ENCODE assay signal across 28 mouse cellular contexts in the genomic region with DNA sequence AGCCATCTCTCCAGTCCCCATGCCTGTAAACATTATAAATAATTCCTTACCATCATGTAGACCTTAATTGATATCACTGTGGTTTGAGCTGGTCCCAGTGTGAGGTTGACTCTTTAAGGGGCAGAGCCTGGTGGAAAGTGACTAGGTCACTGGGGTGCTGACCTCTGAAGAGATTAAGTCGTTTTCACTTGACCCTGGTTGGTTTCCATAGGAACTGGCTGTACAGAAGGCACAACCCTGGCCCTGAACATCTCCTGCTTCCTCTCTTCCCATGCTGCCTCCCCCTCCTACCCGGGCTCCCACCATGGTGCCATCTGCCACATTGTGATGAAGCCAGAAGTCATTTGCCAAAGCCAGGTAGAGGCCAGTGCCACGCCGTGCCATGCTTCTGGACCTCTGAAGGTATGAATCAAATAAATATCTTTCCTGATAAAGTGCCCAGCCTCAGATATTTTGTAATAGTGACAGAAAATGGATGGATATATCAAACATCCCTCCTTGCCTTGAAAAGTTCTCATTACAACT. TPM values are rescaled to one million over a fixed set of nuclear protein-coding genes. Genes with fewer than 3 reads are reported as not detected.
DNase-seq lines count a peak whose midpoint lies in the region; ATAC-seq and TF ChIP-seq lines count a peak whose summit lies in the region.
"Had no signal": no experiment of that assay in that cellular context is flagged by ENCODE, and none has a peak within 500 bp of the region (broad histone marks: within the 10 kb centered on the region; RNA-seq: fewer than 3 reads in every experiment).

No protein-coding gene starts in this region.

- peak; percentile 23; the same call in 1 of the 2 replicates for ATAC-seq in midbrain, embryonic 11.5 days (ENCODE audit: low FRiP score)
- ATAC-seq in midbrain, postnatal 0 days (ENCODE audit: low FRiP score), result no peak
- no peak for ATAC-seq in lung, postnatal 0 days
- ATAC-seq: forebrain, embryonic 13.5 days; intestine, postnatal 0 days; liver, embryonic 12.5 days; midbrain, embryonic 15.5 days had no signal

- H3K4me3 ChIP-seq in midbrain, embryonic 11.5 days (ENCODE audit: low read depth, low read length), result no peak overlapping the region
- H3K4me3 ChIP-seq in midbrain, postnatal 0 days (ENCODE audit: low read depth, low read length), result no peak overlapping the region
- no peak overlapping the region for H3K4me3 ChIP-seq in lung, postnatal 0 days (ENCODE audit: low read depth, low read length)
- H3K4me3 ChIP-seq: forebrain, embryonic 13.5 days; kidney, embryonic 15.5 days; limb, embryonic 12.5 days; liver, embryonic 12.5 days; midbrain, embryonic 15.5 days; myocyte; neural tube, embryonic 13.5 days had no signal

- peak; percentile 84 for DNase-seq in midbrain, embryonic 11.5 days (ENCODE audit: low spot score, missing footprints)
- DNase-seq in midbrain, postnatal 0 days (ENCODE audit: low spot score), result no peak
- DNase-seq in brain, adult 2 months (ENCODE audit: low read depth, low spot score), result peak; percentile 96
- peak; percentile 97 for DNase-seq in cerebellum, adult 9-10 months
- DNase-seq in frontal cortex, adult 2 months (ENCODE audit: extremely low spot score in 1 of 2, low spot score in 1 of 2), result no peak
- no peak for DNase-seq in yolk sac, embryonic 10.5 days (ENCODE audit: low spot score)
- no peak for DNase-seq in lung, postnatal 0 days (ENCODE audit: low spot score)
- DNase-seq: adrenal gland, adult 2 months; gastrocnemius, postnatal 10 days; heart, postnatal 10 days; kidney, postnatal 4 days; lung, adult 2 months; retina, postnatal 1 day had no signal

- no peak overlapping the region for H3K9ac ChIP-seq in midbrain, embryonic 11.5 days (ENCODE audit: low read length)
- H3K9ac ChIP-seq in midbrain, postnatal 0 days (replicated peaks; ENCODE audit: low read length, poor library complexity, severe bottlenecking), result no peak overlapping the region
- no peak overlapping the region for H3K9ac ChIP-seq in lung, postnatal 0 days (replicated peaks; ENCODE audit: low read depth)
- H3K9ac ChIP-seq: forebrain, embryonic 13.5 days; kidney, embryonic 15.5 days; limb, embryonic 12.5 days; liver, embryonic 12.5 days; midbrain, embryonic 15.5 days; neural tube, embryonic 13.5 days had no signal

- no peak overlapping the region for H3K27ac ChIP-seq in midbrain, embryonic 11.5 days (ENCODE audit: low read depth, low read length)
- H3K27ac ChIP-seq in midbrain, postnatal 0 days (ENCODE audit: low read depth, low read length), result no peak overlapping the region
- H3K27ac ChIP-seq in lung, postnatal 0 days (ENCODE audit: low read length), result no peak overlapping the region
- H3K27ac ChIP-seq: forebrain, embryonic 13.5 days; kidney, embryonic 15.5 days; limb, embryonic 12.5 days; liver, embryonic 12.5 days; midbrain, embryonic 15.5 days; neural tube, embryonic 13.5 days had no signal

- H3K4me2 ChIP-seq in midbrain, embryonic 11.5 days, result no peak overlapping the region
- no peak overlapping the region for H3K4me2 ChIP-seq in midbrain, postnatal 0 days (ENCODE audit: low read depth, low read length, poor library complexity, severe bottlenecking)
- no peak overlapping the region for H3K4me2 ChIP-seq in lung, postnatal 0 days (replicated peaks; ENCODE audit: low read depth, low read length)
- H3K4me2 ChIP-seq: forebrain, embryonic 13.5 days; heart, embryonic 11.5 days; kidney, embryonic 15.5 days; limb, embryonic 12.5 days; liver, embryonic 12.5 days; midbrain, embryonic 15.5 days; neural tube, embryonic 13.5 days had no signal

- H3K9me3 ChIP-seq in midbrain, embryonic 11.5 days (ENCODE audit: control insufficient read depth, low read length), result no peaks in the 10 kb centered on the region
- H3K9me3 ChIP-seq in midbrain, postnatal 0 days (ENCODE audit: low read length), result no peaks in the 10 kb centered on the region
- no peaks in the 10 kb centered on the region for H3K9me3 ChIP-seq in lung, postnatal 0 days (ENCODE audit: low read length)
- H3K9me3 ChIP-seq: forebrain, embryonic 13.5 days; kidney, embryonic 15.5 days; limb, embryonic 12.5 days; liver, embryonic 12.5 days; midbrain, embryonic 15.5 days; neural tube, embryonic 13.5 days had no signal

- no peak for TF ChIP-seq CTCF in midbrain, postnatal 0 days (IDR thresholded peaks at IDR 0.05)
- TF ChIP-seq CTCF in lung, postnatal 0 days (IDR thresholded peaks at IDR 0.05), result no peak

- TF ChIP-seq EP300 in lung, postnatal 0 days (IDR thresholded peaks at IDR 0.05), result no peak

- no peaks in the 10 kb centered on the region for H3K27me3 ChIP-seq in midbrain, embryonic 11.5 days (ENCODE audit: control insufficient read depth, insufficient read depth, low read length)
- H3K27me3 ChIP-seq in midbrain, postnatal 0 days (ENCODE audit: insufficient read depth, low read length), result no peaks in the 10 kb centered on the region
- no peaks in the 10 kb centered on the region for H3K27me3 ChIP-seq in lung, postnatal 0 days (replicated peaks; ENCODE audit: insufficient read depth, low read length)
- H3K27me3 ChIP-seq: forebrain, embryonic 13.5 days; kidney, embryonic 15.5 days; limb, embryonic 12.5 days; midbrain, embryonic 15.5 days; neural tube, embryonic 13.5 days had no signal

- WGBS in midbrain, embryonic 11.5 days, result 38% methylated on average over 4 of the region's 4 CpGs
- 40% methylated on average over 4 of the region's 4 CpGs for WGBS in midbrain, postnatal 0 days
- 74% methylated on average over 4 of the region's 4 CpGs for WGBS in lung, postnatal 0 days

- H3K4me1 ChIP-seq in midbrain, embryonic 11.5 days (ENCODE audit: control insufficient read depth, insufficient read depth, low read length), result no peaks in the 10 kb centered on the region; the same call in 1 of the 2 replicates
- no peaks in the 10 kb centered on the region for H3K4me1 ChIP-seq in midbrain, postnatal 0 days (ENCODE audit: insufficient read depth, low read length)
- H3K4me1 ChIP-seq in lung, postnatal 0 days (ENCODE audit: insufficient read depth, low read depth, low read length), result peaks cover 1% of the 10 kb centered on the region; the same call in 1 of the 2 replicates

- no peaks in the 10 kb centered on the region for H3K36me3 ChIP-seq in midbrain, embryonic 11.5 days (ENCODE audit: control insufficient read depth, insufficient read depth, low read length)
- no peaks in the 10 kb centered on the region for H3K36me3 ChIP-seq in midbrain, postnatal 0 days (ENCODE audit: insufficient read depth, low read length)
- H3K36me3 ChIP-seq in lung, postnatal 0 days (ENCODE audit: insufficient read depth, low read length), result no peaks in the 10 kb centered on the region
- H3K36me3 ChIP-seq: kidney, embryonic 15.5 days; limb, embryonic 12.5 days; liver, embryonic 12.5 days; midbrain, embryonic 15.5 days; neural tube, embryonic 13.5 days had no signal

RNA-seq across cellular contexts. Expression of a gene that starts 6.2 kb away (rescaled TPM):
- polyA plus RNA-seq in midbrain, embryonic 11.5 days (2014; fragmentation: Nextera tagmentation; extraction: Ambion mirVana), result 11.6 and 14.2 TPM in 2 replicates
- 56.0 and 66.6 TPM in 2 replicates for total RNA-seq in midbrain, postnatal 0 days (2014; rRNA removed)
- 39.0 and 40.3 TPM in 2 replicates for polyA plus RNA-seq in midbrain, postnatal 0 days (2015; fragmentation: Nextera tagmentation; extraction: Ambion mirVana)
- 45.0 and 46.4 TPM in 2 replicates for polyA plus RNA-seq in frontal cortex, adult 2 months (2012; rRNA removed)
- polyA plus RNA-seq in lung, postnatal 0 days (2015; fragmentation: Nextera tagmentation; extraction: Ambion mirVana), result 9.7 and 10.9 TPM in 2 replicates

RNA-seq across cellular contexts. Expression of a gene that starts 32.5 kb away (rescaled TPM):
- polyA plus RNA-seq in midbrain, embryonic 11.5 days (2014; fragmentation: Nextera tagmentation; extraction: Ambion mirVana), result 40.8 and 41.4 TPM in 2 replicates
- total RNA-seq in midbrain, postnatal 0 days (2014; rRNA removed), result 20.9 and 26.5 TPM in 2 replicates
- polyA plus RNA-seq in midbrain, postnatal 0 days (2015; fragmentation: Nextera tagmentation; extraction: Ambion mirVana), result 71.8 and 84.8 TPM in 2 replicates
- 8.4 and 12.4 TPM in 2 replicates for polyA plus RNA-seq in frontal cortex, adult 2 months (2012; rRNA removed)
- polyA plus RNA-seq in lung, postnatal 0 days (2015; fragmentation: Nextera tagmentation; extraction: Ambion mirVana), result 9.7 and 10.1 TPM in 2 replicates

RNA-seq across cellular contexts. Expression of a gene that starts 32.6 kb away (rescaled TPM):
- polyA plus RNA-seq in midbrain, embryonic 11.5 days (2014; fragmentation: Nextera tagmentation; extraction: Ambion mirVana), result 12.2 and 12.3 TPM in 2 replicates
- total RNA-seq in midbrain, postnatal 0 days (2014; rRNA removed), result 5.9 and 6.2 TPM in 2 replicates
- polyA plus RNA-seq in midbrain, postnatal 0 days (2015; fragmentation: Nextera tagmentation; extraction: Ambion mirVana), result 11.9 and 12.3 TPM in 2 replicates
- 3.9 and 4.4 TPM in 2 replicates for polyA plus RNA-seq in frontal cortex, adult 2 months (2012; rRNA removed)
- 9.9 and 12.5 TPM in 2 replicates for polyA plus RNA-seq in lung, postnatal 0 days (2015; fragmentation: Nextera tagmentation; extraction: Ambion mirVana)

RNA-seq across cellular contexts. Expression of a gene that starts 46.7 kb away (rescaled TPM):
- polyA plus RNA-seq in midbrain, embryonic 11.5 days (2014; fragmentation: Nextera tagmentation; extraction: Ambion mirVana), result not detected in 2 replicates
- total RNA-seq in midbrain, postnatal 0 days (2014; rRNA removed), result 0.93 TPM in 1 of 2 replicates, not detected in the other
- polyA plus RNA-seq in midbrain, postnatal 0 days (2015; fragmentation: Nextera tagmentation; extraction: Ambion mirVana), result not detected in 2 replicates
- polyA plus RNA-seq in frontal cortex, adult 2 months (2012; rRNA removed), result not detected in 2 replicates
- polyA plus RNA-seq in lung, postnatal 0 days (2015; fragmentation: Nextera tagmentation; extraction: Ambion mirVana), result not detected in 2 replicates
- total RNA-seq: adrenal gland, adult 2 months; gastrocnemius, postnatal 10 days; granulocyte monocyte progenitor cell, adult 5-6 weeks; heart, postnatal 10 days; left cerebral cortex, postnatal 14 days; megakaryocyte, adult 5-6 weeks had no signal
- polyA plus RNA-seq: adrenal gland, adult 2 months; embryonic facial prominence, embryonic 14.5 days; forebrain, embryonic 13.5 days; heart, embryonic 11.5 days; hindbrain, embryonic 11.5 days; intestine, postnatal 0 days; kidney, embryonic 15.5 days; limb, embryonic 12.5 days; lung, adult 2 months; midbrain, embryonic 15.5 days; neural tube, embryonic 13.5 days; stomach, embryonic 14.5 days had no signal

RNA-seq across cellular contexts. Expression of a gene that starts 46.7 kb away (rescaled TPM):
- polyA plus RNA-seq in midbrain, embryonic 11.5 days (2014; fragmentation: Nextera tagmentation; extraction: Ambion mirVana), result 47.7 and 52.6 TPM in 2 replicates
- 14.4 and 21.0 TPM in 2 replicates for total RNA-seq in midbrain, postnatal 0 days (2014; rRNA removed)
- polyA plus RNA-seq in midbrain, postnatal 0 days (2015; fragmentation: Nextera tagmentation; extraction: Ambion mirVana), result 30.9 and 39.1 TPM in 2 replicates
- polyA plus RNA-seq in frontal cortex, adult 2 months (2012; rRNA removed), result 10.7 and 12.4 TPM in 2 replicates
- polyA plus RNA-seq in lung, postnatal 0 days (2015; fragmentation: Nextera tagmentation; extraction: Ambion mirVana), result 15.1 and 17.6 TPM in 2 replicates

Comparison
In these comparisons a context has a peak if more than half of its experiments do, and no peak if none do; other contexts are left out.
1. DNase-seq: peak in midbrain, embryonic 11.5 days (single experiment), brain, adult 2 months (single experiment) and cerebellum, adult 9-10 months (single experiment); none in midbrain, postnatal 0 days (single experiment), frontal cortex, adult 2 months (0 of 2), yolk sac, embryonic 10.5 days (single experiment) and lung, postnatal 0 days (single experiment).